Mouse (Mus musculus): ENCODE measurements around the gene Gm48552. TPM values are rescaled to one million over a fixed set of nuclear protein-coding genes. Genes with fewer than 3 reads are reported as not detected.

Gm48552 gene
- polyA plus RNA-seq, 1 experiment from 2014 or later: 1.0 TPM

DNA sequence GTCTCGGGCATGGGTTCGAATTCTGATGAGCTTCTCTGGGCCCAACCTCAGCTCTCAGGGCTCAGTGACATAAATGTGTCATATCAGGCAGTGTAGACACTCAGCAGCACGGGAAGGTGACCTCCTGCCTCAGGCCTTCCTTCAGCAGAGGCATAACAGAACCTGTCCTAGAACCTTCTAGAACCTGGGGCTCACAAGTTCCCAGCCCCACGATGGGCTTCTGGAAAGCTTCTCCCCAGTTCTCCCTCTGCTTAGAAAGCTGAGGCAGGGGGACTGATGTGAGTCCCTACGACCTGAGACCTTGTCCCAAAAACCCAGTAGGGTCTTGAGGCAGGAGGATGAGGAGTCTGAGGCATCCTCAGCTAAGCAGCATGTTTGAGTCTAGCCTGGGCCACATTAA, 26.3 kb downstream of the Gm48552 start:
- no peak overlapping the region for H3K4me3 ChIP-seq (ENCODE audit: control insufficient read depth in 1 of 2, insufficient read depth in 1 of 2, low read depth in 1 of 2, low read length in 2 of 2)
- H3K36me3 ChIP-seq (ENCODE audit: control insufficient read depth, insufficient read depth, low read length): peaks cover 37% of the 10 kb centered on the region
- no peaks in the 10 kb centered on the region for H3K9me3 ChIP-seq (ENCODE audit: control insufficient read depth, low read length)
- H3K4me2 ChIP-seq (ENCODE audit: low read length): no peak overlapping the region
- H3K9ac ChIP-seq (ENCODE audit: low read length): no peak overlapping the region
- H3K4me1 ChIP-seq (ENCODE audit: control insufficient read depth in 2 of 2, insufficient read depth in 2 of 2, low read length in 2 of 2): peaks cover 65 to 86% of the 10 kb centered on the region in 2 experiments
- ATAC-seq (ENCODE audit: insufficient number of reproducible peaks, insufficient read depth, low FRiP score, low read depth): no peak
- H3K27ac ChIP-seq (replicated peaks in 1 of 2; ENCODE audit: control insufficient read depth in 1 of 2, insufficient read depth in 1 of 2, low read depth in 2 of 2, low read length in 2 of 2): no peak overlapping the region
- WGBS: 85% methylated on average over 5 of the region's 5 CpGs
- H3K27me3 ChIP-seq (ENCODE audit: control insufficient read depth, insufficient read depth, low read length): no peaks in the 10 kb centered on the region

DNA sequence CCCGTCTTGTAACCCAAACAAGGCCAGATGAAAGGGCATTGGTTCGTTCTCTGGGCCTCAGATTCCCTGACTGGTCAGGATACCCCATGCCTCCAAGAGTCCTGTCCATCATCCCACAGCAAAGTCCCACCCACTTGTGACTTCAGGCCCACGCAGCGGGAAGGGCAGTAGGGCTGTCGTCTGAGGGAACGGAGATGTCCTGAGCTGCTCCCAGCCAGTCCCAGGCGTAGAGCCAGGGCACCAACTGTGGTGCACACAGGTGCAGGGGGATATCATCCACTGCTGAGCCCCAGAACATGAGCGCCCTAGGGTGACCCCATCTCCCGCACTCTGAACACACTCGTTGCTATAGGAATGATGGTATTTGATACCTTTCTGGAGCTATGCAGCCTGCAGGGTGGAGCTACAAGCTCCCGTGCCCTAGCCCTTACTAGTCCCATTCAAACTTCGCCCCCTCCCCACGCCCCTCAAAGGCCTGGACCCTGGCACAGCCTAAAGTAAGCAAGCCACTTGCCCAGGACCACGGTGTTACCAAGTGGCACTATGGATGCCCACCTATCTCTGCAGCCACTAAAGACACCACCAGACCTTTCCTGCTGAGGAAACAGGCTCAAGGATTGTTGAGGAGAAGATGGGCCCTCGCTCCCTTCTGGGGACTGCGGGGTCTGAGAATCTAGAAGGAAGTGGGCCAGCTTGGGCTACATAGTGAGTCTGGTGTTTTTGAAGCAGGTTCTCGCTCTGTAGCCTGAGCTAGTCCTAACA, 26.9 kb downstream of the Gm48552 start:
- H3K27ac ChIP-seq (replicated peaks in 1 of 2; ENCODE audit: control insufficient read depth in 1 of 2, insufficient read depth in 1 of 2, low read depth in 2 of 2, low read length in 2 of 2): no peak overlapping the region; a peak in 1 of 4 replicates
- no peak overlapping the region for H3K4me3 ChIP-seq (ENCODE audit: control insufficient read depth in 1 of 2, insufficient read depth in 1 of 2, low read depth in 1 of 2, low read length in 2 of 2)
- 73% methylated on average over 17 of the region's 17 CpGs for WGBS
- no peaks in the 10 kb centered on the region for H3K27me3 ChIP-seq (ENCODE audit: control insufficient read depth, insufficient read depth, low read length)
- H3K4me1 ChIP-seq (ENCODE audit: control insufficient read depth in 2 of 2, insufficient read depth in 2 of 2, low read length in 2 of 2): peaks cover 61 to 81% of the 10 kb centered on the region in 2 experiments
- no peak for ATAC-seq (ENCODE audit: insufficient number of reproducible peaks, insufficient read depth, low FRiP score, low read depth)
- H3K9ac ChIP-seq (ENCODE audit: low read length): no peak overlapping the region
- no peak overlapping the region for H3K4me2 ChIP-seq (ENCODE audit: low read length)
- no peaks in the 10 kb centered on the region for H3K9me3 ChIP-seq (ENCODE audit: control insufficient read depth, low read length)
- H3K36me3 ChIP-seq (ENCODE audit: control insufficient read depth, insufficient read depth, low read length): peaks cover 42% of the 10 kb centered on the region

DNA sequence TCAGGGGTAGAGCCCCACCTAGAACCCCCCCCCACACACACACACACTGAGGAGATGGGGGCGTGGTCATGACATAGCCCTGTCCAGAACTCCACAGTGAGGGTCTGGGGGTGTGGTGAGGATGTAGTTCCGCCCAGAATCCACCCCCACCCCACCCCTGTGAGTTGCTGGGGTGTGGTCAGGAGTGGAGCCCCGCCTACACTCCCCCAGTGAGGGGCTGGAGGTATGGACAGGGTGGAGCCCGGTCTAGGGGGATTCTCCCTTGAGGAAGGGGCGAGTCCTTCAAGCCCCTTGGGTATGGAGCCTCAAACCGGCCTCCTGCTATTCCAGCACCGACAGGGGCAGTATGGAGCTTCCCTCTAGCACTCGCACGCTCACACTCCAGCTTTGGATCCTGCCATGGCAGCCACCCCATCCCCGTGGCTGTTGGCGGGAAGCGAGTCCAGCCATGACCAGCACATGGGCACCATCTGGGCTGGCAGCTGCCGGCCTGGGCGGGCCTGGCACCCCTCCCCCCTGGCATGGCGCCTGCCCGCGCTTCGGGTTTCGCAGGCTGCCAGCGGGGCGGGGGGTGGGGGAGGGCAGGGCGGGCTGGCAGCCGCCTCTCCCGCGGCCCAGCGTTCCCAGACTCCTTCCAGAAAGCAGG, 27.9 kb downstream of the Gm48552 start:
- peaks cover 53 to 71% of the 10 kb centered on the region in 2 experiments for H3K4me1 ChIP-seq (ENCODE audit: control insufficient read depth in 2 of 2, insufficient read depth in 2 of 2, low read length in 2 of 2)
- WGBS: 4% methylated on average over 23 of the region's 26 CpGs
- H3K36me3 ChIP-seq (ENCODE audit: control insufficient read depth, insufficient read depth, low read length): peaks cover 42% of the 10 kb centered on the region
- H3K9ac ChIP-seq (ENCODE audit: low read length): peak overlapping the region; percentile 68
- peak overlapping the region in 1 of 2 experiments; percentile 59; a peak in 2 of 4 replicates for H3K27ac ChIP-seq (replicated peaks in 1 of 2; ENCODE audit: control insufficient read depth in 1 of 2, insufficient read depth in 1 of 2, low read depth in 2 of 2, low read length in 2 of 2)
- H3K27me3 ChIP-seq (ENCODE audit: control insufficient read depth, insufficient read depth, low read length): no peaks in the 10 kb centered on the region
- peak; percentile 34 for ATAC-seq (ENCODE audit: insufficient number of reproducible peaks, insufficient read depth, low FRiP score, low read depth)
- H3K9me3 ChIP-seq (ENCODE audit: control insufficient read depth, low read length): no peaks in the 10 kb centered on the region
- H3K4me2 ChIP-seq (ENCODE audit: low read length): peak overlapping the region; percentile 73
- H3K4me3 ChIP-seq (ENCODE audit: control insufficient read depth in 1 of 2, insufficient read depth in 1 of 2, low read depth in 1 of 2, low read length in 2 of 2): peak overlapping the region; percentile 31 to 32

DNA sequence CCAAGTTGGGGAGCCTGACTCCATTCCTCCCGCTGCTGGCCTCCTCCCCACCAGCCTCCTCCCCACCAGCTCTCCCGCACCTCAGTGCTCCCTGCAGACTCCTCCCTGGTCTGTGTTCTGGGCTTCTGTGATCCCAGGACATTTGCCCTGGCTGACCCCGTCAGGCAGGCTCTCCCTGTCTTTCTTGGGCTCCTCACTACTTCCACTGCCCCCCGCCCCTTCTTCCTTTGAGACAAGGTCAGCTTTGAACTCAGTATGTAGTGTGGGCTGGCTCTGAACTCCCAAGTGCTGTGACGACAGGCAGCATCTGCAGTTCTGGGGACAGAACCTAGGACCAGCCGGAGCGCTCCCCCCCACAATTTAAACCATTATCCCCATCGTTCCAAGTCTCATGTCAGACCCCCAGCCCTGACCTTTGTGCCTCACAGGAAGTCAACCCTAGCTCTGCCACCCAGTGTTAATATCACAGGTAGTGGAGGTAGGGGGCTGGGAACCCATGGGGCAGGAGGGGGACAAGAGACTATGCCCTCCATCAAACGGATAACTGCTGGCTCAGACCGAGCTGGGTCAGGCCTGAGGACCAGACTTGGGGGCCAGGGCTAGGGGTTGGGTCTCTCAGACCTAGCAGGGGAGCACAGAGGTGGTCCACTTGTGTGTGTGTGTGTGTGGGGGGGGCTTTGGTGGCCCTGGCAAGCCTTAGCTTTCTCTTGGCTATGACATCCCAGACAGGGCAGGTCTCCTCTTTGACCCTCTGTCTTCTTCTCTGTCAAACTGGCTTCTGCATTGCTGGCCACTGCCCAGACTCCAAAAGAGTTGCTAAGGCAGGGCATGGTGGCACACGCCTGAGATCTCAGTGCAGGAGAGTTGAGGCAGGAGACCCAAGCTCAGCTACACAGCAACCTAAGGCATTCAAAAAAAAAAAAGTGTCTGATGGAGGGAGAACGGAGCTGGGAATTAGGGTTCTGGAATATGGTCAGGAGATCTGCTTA, 28.7 kb downstream of the Gm48552 start:
- Histone ChIP-seq H3K9ac (ENCODE audit: low read length) (peak overlapping the region; percentile 68), H3K36me3 (ENCODE audit: control insufficient read depth, insufficient read depth, low read length) (peaks cover 40% of the 10 kb centered on the region), H3K9me3 (ENCODE audit: control insufficient read depth, low read length) (no peaks in the 10 kb centered on the region), H3K27ac (replicated peaks in 1 of 2; ENCODE audit: control insufficient read depth in 1 of 2, insufficient read depth in 1 of 2, low read depth in 2 of 2, low read length in 2 of 2) (peak overlapping the region in 1 of 2 experiments; percentile 59; a peak in 2 of 4 replicates), H3K4me1 (ENCODE audit: control insufficient read depth in 2 of 2, insufficient read depth in 2 of 2, low read length in 2 of 2) (peaks cover 45 to 63% of the 10 kb centered on the region in 2 experiments), H3K27me3 (ENCODE audit: control insufficient read depth, insufficient read depth, low read length) (no peaks in the 10 kb centered on the region), H3K4me2 (ENCODE audit: low read length) (peak overlapping the region; percentile 73), H3K4me3 (ENCODE audit: control insufficient read depth in 1 of 2, insufficient read depth in 1 of 2, low read depth in 1 of 2, low read length in 2 of 2) (peak overlapping the region in 1 of 2 experiments; percentile 31; a peak in 3 of 4 replicates)
- 56% methylated on average over 12 of the region's 12 CpGs for WGBS
- ATAC-seq (ENCODE audit: insufficient number of reproducible peaks, insufficient read depth, low FRiP score, low read depth): no peak

DNA sequence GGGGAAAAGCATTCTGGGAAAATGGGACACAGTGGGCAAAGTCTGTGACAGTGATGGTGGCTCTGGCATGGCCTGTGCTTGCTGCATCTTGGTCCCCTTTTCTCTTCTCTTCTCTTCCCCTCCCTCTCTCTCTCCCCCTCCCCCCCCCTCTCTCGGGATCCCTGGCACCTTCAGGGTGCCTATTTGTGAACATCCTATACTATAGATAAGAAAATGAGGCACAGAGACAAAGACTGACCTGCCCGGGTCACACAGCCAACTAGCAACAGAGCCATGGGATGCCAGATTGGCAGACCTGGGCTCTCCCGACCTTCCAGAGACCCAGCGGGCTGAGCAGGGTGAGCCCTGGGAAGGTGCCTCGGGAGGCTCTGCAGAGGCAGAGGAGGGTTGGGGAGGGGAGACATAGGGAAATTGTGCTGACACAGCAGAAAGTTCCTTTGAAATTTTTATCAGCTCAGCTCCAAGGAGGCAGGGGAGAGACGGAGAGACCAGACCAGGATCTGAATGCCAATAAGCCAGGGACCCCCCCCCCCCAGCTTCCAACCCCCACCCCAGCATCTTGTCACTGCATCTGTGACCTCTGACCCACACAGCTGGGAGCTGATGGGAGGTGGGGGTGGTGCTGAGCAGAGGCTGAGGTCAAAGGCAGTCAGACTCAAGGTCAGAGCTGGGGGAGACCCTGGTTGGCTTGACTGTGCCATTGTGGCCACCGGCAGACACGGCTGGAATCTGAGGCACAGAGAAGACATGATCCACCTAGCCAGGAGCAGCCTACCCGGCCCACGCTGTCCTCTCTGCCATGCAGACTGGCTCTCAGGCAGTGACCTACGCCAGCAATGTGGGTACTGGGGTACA, 29.6 kb downstream of the Gm48552 start:
- H3K4me3 ChIP-seq (ENCODE audit: control insufficient read depth in 1 of 2, insufficient read depth in 1 of 2, low read depth in 1 of 2, low read length in 2 of 2): no peak overlapping the region
- peaks cover 37 to 53% of the 10 kb centered on the region in 2 experiments for H3K4me1 ChIP-seq (ENCODE audit: control insufficient read depth in 2 of 2, insufficient read depth in 2 of 2, low read length in 2 of 2)
- H3K9me3 ChIP-seq (ENCODE audit: control insufficient read depth, low read length): no peaks in the 10 kb centered on the region
- ATAC-seq (ENCODE audit: insufficient number of reproducible peaks, insufficient read depth, low FRiP score, low read depth): no peak
- H3K27me3 ChIP-seq (ENCODE audit: control insufficient read depth, insufficient read depth, low read length): no peaks in the 10 kb centered on the region
- peak overlapping the region; percentile 28; the same call in 1 of the 2 replicates for H3K9ac ChIP-seq (ENCODE audit: low read length)
- no peak overlapping the region for H3K4me2 ChIP-seq (ENCODE audit: low read length)
- no peak overlapping the region for H3K27ac ChIP-seq (replicated peaks in 1 of 2; ENCODE audit: control insufficient read depth in 1 of 2, insufficient read depth in 1 of 2, low read depth in 2 of 2, low read length in 2 of 2)
- WGBS: 37% methylated on average over 11 of the region's 11 CpGs
- peaks cover 34% of the 10 kb centered on the region for H3K36me3 ChIP-seq (ENCODE audit: control insufficient read depth, insufficient read depth, low read length)

DNA sequence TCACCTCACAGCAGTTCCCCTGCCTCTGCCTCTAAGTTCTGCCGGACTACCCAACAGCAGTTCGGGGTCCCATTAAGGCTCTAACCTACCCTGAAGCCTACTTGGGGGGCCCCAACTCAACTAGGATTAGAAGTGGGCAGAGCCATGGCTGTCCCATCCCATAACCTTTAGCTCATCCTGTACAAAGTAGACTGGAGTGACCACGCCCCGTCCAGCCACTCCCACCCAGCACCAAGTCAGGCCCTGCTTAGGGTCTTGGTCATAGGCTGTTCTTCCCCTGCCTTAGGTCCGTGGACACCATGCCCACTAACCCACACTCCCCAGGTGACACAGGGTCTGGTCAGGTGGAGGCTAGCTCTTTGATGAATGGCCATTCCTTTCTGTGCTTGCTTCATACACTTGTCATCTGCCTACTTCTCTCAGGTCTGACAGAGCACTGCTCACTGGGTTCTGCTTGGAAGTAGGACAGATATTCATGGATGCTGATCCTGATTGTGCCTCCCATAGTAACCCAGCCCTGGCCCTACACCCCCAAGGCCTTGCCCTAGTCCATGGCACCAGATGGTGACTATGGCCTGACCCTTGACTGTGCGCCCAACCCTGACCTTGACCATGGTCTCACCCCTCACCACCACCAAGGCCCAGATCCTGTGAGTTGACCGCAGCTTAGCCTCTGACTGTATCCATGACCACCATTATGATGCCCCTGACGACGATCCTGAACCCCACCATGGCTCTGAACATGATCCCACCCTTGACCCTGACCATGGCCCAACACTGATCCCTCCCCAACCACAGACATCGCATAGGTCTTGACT, 30.5 kb downstream of the Gm48552 start:
- no peak for ATAC-seq (ENCODE audit: insufficient number of reproducible peaks, insufficient read depth, low FRiP score, low read depth)

More for the DNA sequence above, 30.5 kb downstream of the Gm48552 start:
- H3K4me1 ChIP-seq (ENCODE audit: control insufficient read depth in 2 of 2, insufficient read depth in 2 of 2, low read length in 2 of 2): peaks cover 30 to 53% of the 10 kb centered on the region in 2 experiments
- 92% methylated on average over 10 of the region's 10 CpGs for WGBS
- peaks cover 34% of the 10 kb centered on the region for H3K36me3 ChIP-seq (ENCODE audit: control insufficient read depth, insufficient read depth, low read length)
- no peak overlapping the region for H3K4me2 ChIP-seq (ENCODE audit: low read length)
- peak overlapping the region; percentile 28; the same call in 1 of the 2 replicates for H3K9ac ChIP-seq (ENCODE audit: low read length)
- no peaks in the 10 kb centered on the region for H3K27me3 ChIP-seq (ENCODE audit: control insufficient read depth, insufficient read depth, low read length)
- H3K9me3 ChIP-seq (ENCODE audit: control insufficient read depth, low read length): no peaks in the 10 kb centered on the region
- no peak overlapping the region for H3K4me3 ChIP-seq (ENCODE audit: control insufficient read depth in 1 of 2, insufficient read depth in 1 of 2, low read depth in 1 of 2, low read length in 2 of 2)
- H3K27ac ChIP-seq (replicated peaks in 1 of 2; ENCODE audit: control insufficient read depth in 1 of 2, insufficient read depth in 1 of 2, low read depth in 2 of 2, low read length in 2 of 2): no peak overlapping the region
